ENCODE assay signal across 13 mouse cellular contexts in genomic region chr2:5398505-5398904, GRCm38 (mm10).
"Had no signal": no experiment of that assay in that cellular context is flagged by ENCODE, and none has a peak within 500 bp of the region (broad histone marks: within the 10 kb centered on the region; RNA-seq: fewer than 3 reads in every experiment).

No protein-coding gene starts in this region.

- DNase-seq: kidney, postnatal 36 days; layer of hippocampus, adult 9-11 months; layer of hippocampus, postnatal 36 days; lung, embryonic 14.5 days; lung, postnatal 10 days; lung, postnatal 4 days; right cerebral cortex, postnatal 25 days; thymus, postnatal 36 days had no signal

- H3K4me2 ChIP-seq: limb, embryonic 15.5 days; liver, embryonic 12.5 days; lung, embryonic 14.5 days; midbrain, embryonic 11.5 days; midbrain, embryonic 15.5 days had no signal

- ATAC-seq: liver, embryonic 12.5 days; midbrain, embryonic 15.5 days had no signal

- H3K9me3 ChIP-seq: limb, embryonic 15.5 days; liver, embryonic 12.5 days; midbrain, embryonic 15.5 days had no signal

- H3K36me3 ChIP-seq: limb, embryonic 15.5 days; liver, embryonic 12.5 days; midbrain, embryonic 15.5 days had no signal

- H3K27me3 ChIP-seq: limb, embryonic 15.5 days; liver, embryonic 12.5 days; midbrain, embryonic 15.5 days had no signal

- H3K4me1 ChIP-seq: liver, embryonic 12.5 days; midbrain, embryonic 15.5 days had no signal

- H3K9ac ChIP-seq: limb, embryonic 15.5 days; liver, embryonic 12.5 days; lung, embryonic 14.5 days; midbrain, embryonic 15.5 days had no signal

- H3K4me3 ChIP-seq: limb, embryonic 15.5 days; liver, embryonic 12.5 days; midbrain, embryonic 15.5 days had no signal

- H3K27ac ChIP-seq: kidney, postnatal 0 days; limb, embryonic 15.5 days; liver, embryonic 12.5 days had no signal
